In the genomic region with DNA sequence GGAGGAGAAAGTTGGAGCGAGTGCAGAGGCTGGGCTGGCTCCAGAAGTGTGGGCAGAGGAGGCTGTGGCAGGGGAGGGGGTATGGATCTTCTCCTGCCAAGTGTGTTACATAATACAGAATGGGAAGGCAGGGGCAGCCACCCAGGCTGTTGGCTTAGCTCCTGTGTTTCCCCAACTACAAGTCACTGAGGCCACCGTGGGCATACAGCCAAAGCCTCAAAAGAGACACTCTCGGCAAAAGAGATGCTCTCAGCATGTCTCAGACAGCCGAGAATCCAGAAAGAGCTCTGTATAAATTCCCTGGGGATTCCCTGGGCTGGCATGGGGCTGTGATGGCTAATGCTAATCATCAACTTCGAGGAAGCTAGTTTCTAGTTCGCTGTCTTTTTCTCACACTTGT, we compare ENCODE assay signal across 8 mouse cellular contexts.
A peak's percentile ranks its signal among the peaks of the same experiment; 100 is the strongest.
DNase-seq lines count a peak whose midpoint lies in the region.

No protein-coding gene starts in this region.

- DNase-seq in adrenal gland, adult (ENCODE audit: inconsistent age in 2 of 2, low spot score in 1 of 2) = peak; percentile 44 to 74
- no peak for DNase-seq in adrenal gland, postnatal 4 days (ENCODE audit: low spot score in 2 of 2)
- DNase-seq in ovary, postnatal 36 days (ENCODE audit: low spot score) = peak; percentile 10
- no peak for DNase-seq in ovary, postnatal 10 days (ENCODE audit: low spot score)
- DNase-seq in layer of hippocampus, postnatal 25 days (ENCODE audit: extremely low spot score in 1 of 2, low spot score in 1 of 2) = peak; percentile 30 to 47
- DNase-seq in skeletal muscle tissue, adult 2 months (ENCODE audit: low read depth, low spot score) = peak; percentile 47
- DNase-seq in thymus, postnatal 4 days = no peak
- DNase-seq in urinary bladder, postnatal 14 days (ENCODE audit: low spot score) = no peak

Comparison
In these comparisons a context has a peak if more than half of its experiments do, and no peak if none do; other contexts are left out.
1. DNase-seq: peak in adrenal gland, adult (2 of 2), ovary, postnatal 36 days (single experiment), layer of hippocampus, postnatal 25 days (2 of 2) and skeletal muscle tissue, adult 2 months (single experiment); none in adrenal gland, postnatal 4 days (0 of 2), ovary, postnatal 10 days (single experiment), thymus, postnatal 4 days (single experiment) and urinary bladder, postnatal 14 days (single experiment).